Mouse (Mus musculus): ENCODE measurements around the gene Krt10. TPM values are rescaled to one million over a fixed set of nuclear protein-coding genes. Genes with fewer than 3 reads are reported as not detected.

Gene Krt10
- total and polyA plus RNA-seq, 3 experiments, result not detected

GRCm38 (mm10) chr11:99369853-99370451 is 19.2 kb downstream of the Krt10 start:
- Histone ChIP-seq H3K36me3 (ENCODE audit: control insufficient read depth in 1 of 2, insufficient read depth in 2 of 2, low read length in 2 of 2) (peaks cover 0 to 3% of the 10 kb centered on the region in 2 experiments; a peak in 2 of 4 replicates), H3K4me3 (ENCODE audit: control insufficient read depth in 1 of 2, insufficient read depth in 1 of 2, low read depth in 2 of 2, low read length in 2 of 2) (no peak overlapping the region), H3K9ac (ENCODE audit: control insufficient read depth, low read depth, low read length, poor library complexity, severe bottlenecking) (no peak overlapping the region), H3K9me3 (replicated peaks; ENCODE audit: insufficient read depth, low read length) (no peaks in the 10 kb centered on the region), H3K27me3 (ENCODE audit: control insufficient read depth in 1 of 2, insufficient read depth in 2 of 2, low read length in 2 of 2) (peaks cover 11 to 16% of the 10 kb centered on the region in 2 experiments), H3K27ac (ENCODE audit: control insufficient read depth, low read depth, low read length) (no peak overlapping the region), H3K4me1 (ENCODE audit: control insufficient read depth in 1 of 2, insufficient read depth in 2 of 2, low read length in 2 of 2) (peaks cover 0 to 7% of the 10 kb centered on the region in 2 experiments; a peak in 2 of 4 replicates), H3K79me2 (ENCODE audit: control insufficient read depth, insufficient read depth, low read length, poor library complexity) (no peaks in the 10 kb centered on the region)
- TF ChIP-seq USF1 (IDR thresholded peaks at IDR 0.05; ENCODE audit: low read depth, low read length) (peak; percentile 30; the same call in 1 of the 2 replicates), CHD2 (IDR thresholded peaks at IDR 0.05; ENCODE audit: low read length) (no peak)
- DNase-seq (ENCODE audit: low read depth, low spot score), result no peak

- Histone ChIP-seq H3K36me3 (ENCODE audit: control insufficient read depth in 1 of 2, insufficient read depth in 2 of 2, low read length in 2 of 2) (peaks cover 0 to 3% of the 10 kb centered on the region in 2 experiments; a peak in 2 of 4 replicates), H3K9me3 (replicated peaks; ENCODE audit: insufficient read depth, low read length) (no peaks in the 10 kb centered on the region), H3K27me3 (ENCODE audit: control insufficient read depth in 1 of 2, insufficient read depth in 2 of 2, low read length in 2 of 2) (peaks cover 10 to 11% of the 10 kb centered on the region in 2 experiments), H3K79me2 (ENCODE audit: control insufficient read depth, insufficient read depth, low read length, poor library complexity) (no peaks in the 10 kb centered on the region), H3K4me3 (ENCODE audit: control insufficient read depth in 1 of 2, insufficient read depth in 1 of 2, low read depth in 2 of 2, low read length in 2 of 2) (no peak overlapping the region), H3K9ac (ENCODE audit: control insufficient read depth, low read depth, low read length, poor library complexity, severe bottlenecking) (no peak overlapping the region), H3K4me1 (ENCODE audit: control insufficient read depth in 1 of 2, insufficient read depth in 2 of 2, low read length in 2 of 2) (peaks cover 0 to 7% of the 10 kb centered on the region in 2 experiments; a peak in 2 of 4 replicates), H3K27ac (ENCODE audit: control insufficient read depth, low read depth, low read length) (no peak overlapping the region)
- TF ChIP-seq E2F4 (IDR thresholded peaks at IDR 0.05; ENCODE audit: borderline replicate concordance, low read depth, low read length), result no peak
- peak; percentile 41 to 55 (median 44) for TF ChIP-seq CTCF (IDR thresholded peaks at IDR 0.05 in 2 of 3, conservative IDR thresholded peaks at IDR 0.05 in 1 of 3; ENCODE audit: control insufficient read depth in 1 of 3, insufficient read depth in 1 of 3, low read depth in 2 of 3, low read length in 3 of 3, poor library complexity in 1 of 3, severe bottlenecking in 1 of 3)
- DNase-seq (ENCODE audit: low read depth, low spot score), result peak; percentile 35
These were observed 19.9 kb downstream of the Krt10 start for GRCm38 (mm10) chr11:99369229-99369628.

GRCm38 (mm10) chr11:99366791-99367190 is 22.4 kb downstream of the Krt10 start:
- H3K9me3 ChIP-seq (replicated peaks; ENCODE audit: insufficient read depth, low read length), result no peaks in the 10 kb centered on the region
- H3K4me3 ChIP-seq (ENCODE audit: control insufficient read depth in 1 of 2, insufficient read depth in 1 of 2, low read depth in 2 of 2, low read length in 2 of 2), result no peak overlapping the region
- peak; percentile 46 for DNase-seq (ENCODE audit: low read depth, low spot score)
- H3K36me3 ChIP-seq (ENCODE audit: control insufficient read depth in 1 of 2, insufficient read depth in 2 of 2, low read length in 2 of 2), result peaks cover 0 to 3% of the 10 kb centered on the region in 2 experiments; a peak in 2 of 4 replicates
- H3K9ac ChIP-seq (ENCODE audit: control insufficient read depth, low read depth, low read length, poor library complexity, severe bottlenecking), result no peak overlapping the region
- H3K27ac ChIP-seq (ENCODE audit: control insufficient read depth, low read depth, low read length), result no peak overlapping the region
- TF ChIP-seq RCOR1 (IDR thresholded peaks at IDR 0.05; ENCODE audit: low read depth, low read length), result no peak
- TF ChIP-seq CTCF (IDR thresholded peaks at IDR 0.05 in 2 of 3, conservative IDR thresholded peaks at IDR 0.05 in 1 of 3; ENCODE audit: control insufficient read depth in 1 of 3, insufficient read depth in 1 of 3, low read depth in 2 of 3, low read length in 3 of 3, poor library complexity in 1 of 3, severe bottlenecking in 1 of 3), result peak; percentile 4 to 46 (median 41); a peak in 3 of 6 replicates
- TF ChIP-seq ETS1 (IDR thresholded peaks at IDR 0.05; ENCODE audit: low read depth, low read length), result no peak
- TF ChIP-seq E2F4 (IDR thresholded peaks at IDR 0.05; ENCODE audit: borderline replicate concordance, low read depth, low read length), result no peak
- TF ChIP-seq CHD2 (IDR thresholded peaks at IDR 0.05; ENCODE audit: low read length), result no peak
- no peak for TF ChIP-seq GABPA (IDR thresholded peaks at IDR 0.05; ENCODE audit: low read depth, low read length)
- no peak for TF ChIP-seq CHD1 (IDR thresholded peaks at IDR 0.05; ENCODE audit: low read depth, low read length)
- TF ChIP-seq TCF12 (IDR thresholded peaks at IDR 0.05; ENCODE audit: low read depth, low read length), result no peak
- no peak for TF ChIP-seq ZKSCAN1 (IDR thresholded peaks at IDR 0.05; ENCODE audit: low read depth, low read length)
- no peak for TF ChIP-seq RAD21 (IDR thresholded peaks at IDR 0.05; ENCODE audit: low read depth, low read length)
- no peak for TF ChIP-seq ELF1 (IDR thresholded peaks at IDR 0.05; ENCODE audit: low read depth, low read length)
- no peak for TF ChIP-seq POLR2AphosphoS5 (IDR thresholded peaks at IDR 0.05; ENCODE audit: borderline replicate concordance, low read depth, low read length)
- TF ChIP-seq SMC3 (IDR thresholded peaks at IDR 0.05; ENCODE audit: low read depth, low read length), result peak; percentile 31; the same call in 1 of the 2 replicates
- TF ChIP-seq USF2 (IDR thresholded peaks at IDR 0.05; ENCODE audit: borderline replicate concordance in 1 of 2, insufficient read depth in 1 of 2, low read depth in 1 of 2, low read length in 2 of 2), result no peak
- no peak for TF ChIP-seq KAT2A (conservative IDR thresholded peaks at IDR 0.05; ENCODE audit: low read depth, low read length)
- no peak for TF ChIP-seq MAFK (IDR thresholded peaks at IDR 0.05; ENCODE audit: borderline replicate concordance, low read depth, low read length)
- TF ChIP-seq EP300 (IDR thresholded peaks at IDR 0.05; ENCODE audit: low read depth in 1 of 2, low read length in 2 of 2), result no peak
- H3K79me2 ChIP-seq (ENCODE audit: control insufficient read depth, insufficient read depth, low read length, poor library complexity), result no peaks in the 10 kb centered on the region
- peaks cover 0 to 7% of the 10 kb centered on the region in 2 experiments; a peak in 2 of 4 replicates for H3K4me1 ChIP-seq (ENCODE audit: control insufficient read depth in 1 of 2, insufficient read depth in 2 of 2, low read length in 2 of 2)
- peaks cover 0 to 8% of the 10 kb centered on the region in 2 experiments; a peak in 1 of 4 replicates for H3K27me3 ChIP-seq (ENCODE audit: control insufficient read depth in 1 of 2, insufficient read depth in 2 of 2, low read length in 2 of 2)

Data from MEL (cell line).